Mouse (Mus musculus): ENCODE measurements at regions not wholly inside any gene's neighbourhood (a gene's known extent, or its start where the extent isn't known, plus 50 kb on each side); places are given as distances from the start of the nearest gene placed in this dataset.

DNA sequence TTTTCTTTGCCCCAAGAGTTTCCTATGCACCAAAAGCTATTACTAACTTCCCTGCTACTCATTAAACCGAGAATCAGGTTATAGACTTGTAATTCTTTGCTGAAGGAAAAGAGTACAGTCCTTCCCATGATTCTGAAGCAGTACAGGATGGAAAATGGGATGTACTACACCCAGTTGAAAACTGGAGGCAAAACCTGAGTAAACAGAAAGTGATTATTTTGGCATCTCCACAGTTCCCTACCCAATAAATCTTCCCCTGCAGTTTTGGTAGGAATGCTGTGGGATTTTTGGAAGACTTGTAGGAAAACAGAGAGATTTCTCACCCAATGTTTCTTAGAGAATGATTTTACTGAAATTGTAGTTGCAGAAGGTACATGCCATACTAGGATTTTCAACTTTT is 268.5 kb downstream of the Dio2 start:
- no peaks in the 10 kb centered on the region for H3K9me3 ChIP-seq (ENCODE audit: control insufficient read depth, low read length)
- no peak for DNase-seq (ENCODE audit: low spot score)
- WGBS: 69% methylated on average over 1 of the region's 1 CpGs

DNA sequence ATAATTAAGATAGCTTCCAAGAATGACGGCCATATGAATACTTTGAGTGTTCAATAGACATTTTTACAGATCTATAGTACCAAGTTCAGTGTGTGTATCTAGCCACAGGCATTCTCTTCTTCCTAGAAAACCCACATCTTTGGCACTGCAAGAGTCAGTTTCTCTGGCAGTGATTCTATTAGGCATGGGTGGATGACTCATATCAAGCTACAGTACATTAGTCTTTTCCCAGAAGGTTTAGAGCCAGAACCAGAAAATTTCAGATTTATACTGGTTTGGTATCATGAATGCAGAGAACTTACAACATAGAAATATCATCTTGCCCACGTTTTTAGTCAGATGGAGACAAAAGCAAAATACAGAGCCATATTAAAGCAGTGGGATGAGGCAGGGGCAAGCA is 278.1 kb downstream of the Dio2 start:
- no peaks in the 10 kb centered on the region for H3K4me1 ChIP-seq (replicated peaks; ENCODE audit: control insufficient read depth, insufficient read depth, low read length)
- H3K27me3 ChIP-seq (ENCODE audit: control insufficient read depth, insufficient read depth, low read length): no peaks in the 10 kb centered on the region
- no peaks in the 10 kb centered on the region for H3K36me3 ChIP-seq (replicated peaks; ENCODE audit: control insufficient read depth, insufficient read depth)
- H3K9me3 ChIP-seq (ENCODE audit: control insufficient read depth, low read length): no peaks in the 10 kb centered on the region
- H3K4me2 ChIP-seq (replicated peaks): no peak overlapping the region
- no peak for ATAC-seq (ENCODE audit: low FRiP score)
- H3K9ac ChIP-seq: no peak overlapping the region
- 75% methylated on average over 2 of the region's 2 CpGs for WGBS
- DNase-seq (ENCODE audit: low spot score): no peak
- H3K4me3 ChIP-seq (replicated peaks; ENCODE audit: low read length): no peak overlapping the region
- H3K27ac ChIP-seq: no peak overlapping the region

More for the DNA sequence above, 268.5 kb downstream of the Dio2 start:
- H3K9ac ChIP-seq: no peak overlapping the region
- no peaks in the 10 kb centered on the region for H3K27me3 ChIP-seq (ENCODE audit: control insufficient read depth, insufficient read depth, low read length)
- ATAC-seq (ENCODE audit: low FRiP score): no peak
- no peak overlapping the region for H3K4me3 ChIP-seq (replicated peaks; ENCODE audit: low read length)
- no peaks in the 10 kb centered on the region for H3K36me3 ChIP-seq (replicated peaks; ENCODE audit: control insufficient read depth, insufficient read depth)
- no peaks in the 10 kb centered on the region for H3K4me1 ChIP-seq (replicated peaks; ENCODE audit: control insufficient read depth, insufficient read depth, low read length)
- no peak overlapping the region for H3K4me2 ChIP-seq (replicated peaks)
- no peak overlapping the region for H3K27ac ChIP-seq

DNA sequence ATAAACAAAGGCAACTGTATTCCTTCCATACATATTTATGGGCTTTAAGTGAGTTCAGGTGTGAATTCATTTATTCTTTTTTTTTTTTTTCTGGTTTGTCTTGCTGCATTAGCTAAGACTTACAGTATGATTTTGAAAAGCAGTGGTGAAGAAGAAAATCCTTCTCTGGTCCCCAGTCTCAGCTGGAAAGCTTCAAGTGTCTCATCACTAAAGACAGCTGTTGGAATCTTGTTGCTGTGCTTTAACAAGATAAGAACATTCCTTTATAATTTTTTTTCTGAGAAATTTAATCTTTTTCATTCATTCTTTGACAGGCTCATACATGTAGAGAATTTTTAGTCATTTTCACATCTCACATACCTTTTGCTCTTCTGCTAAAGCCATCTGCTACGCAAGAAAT is 297.6 kb downstream of the Dio2 start:
- H3K4me3 ChIP-seq (replicated peaks; ENCODE audit: low read length): no peak overlapping the region
- H3K9me3 ChIP-seq (ENCODE audit: control insufficient read depth, low read length): no peaks in the 10 kb centered on the region
- H3K4me1 ChIP-seq (replicated peaks; ENCODE audit: control insufficient read depth, insufficient read depth, low read length): no peaks in the 10 kb centered on the region
- H3K9ac ChIP-seq: no peak overlapping the region
- 68% methylated on average over 1 of the region's 1 CpGs for WGBS
- DNase-seq (ENCODE audit: low spot score) (no peak), ATAC-seq (ENCODE audit: low FRiP score) (no peak)
- no peaks in the 10 kb centered on the region for H3K27me3 ChIP-seq (ENCODE audit: control insufficient read depth, insufficient read depth, low read length)
- no peaks in the 10 kb centered on the region for H3K36me3 ChIP-seq (replicated peaks; ENCODE audit: control insufficient read depth, insufficient read depth)
- H3K4me2 ChIP-seq (replicated peaks): no peak overlapping the region
- no peak overlapping the region for H3K27ac ChIP-seq

- Histone ChIP-seq H3K27ac (no peak overlapping the region), H3K36me3 (replicated peaks; ENCODE audit: control insufficient read depth, insufficient read depth) (no peaks in the 10 kb centered on the region), H3K27me3 (ENCODE audit: control insufficient read depth, insufficient read depth, low read length) (no peaks in the 10 kb centered on the region), H3K9me3 (ENCODE audit: control insufficient read depth, low read length) (no peaks in the 10 kb centered on the region), H3K9ac (no peak overlapping the region), H3K4me1 (replicated peaks; ENCODE audit: control insufficient read depth, insufficient read depth, low read length) (no peaks in the 10 kb centered on the region), H3K4me2 (replicated peaks) (no peak overlapping the region), H3K4me3 (replicated peaks; ENCODE audit: low read length) (no peak overlapping the region)
- DNase-seq (ENCODE audit: low spot score): no peak
- ATAC-seq (ENCODE audit: low FRiP score): no peak
- 80% methylated on average over 8 of the region's 8 CpGs for WGBS
These were observed 312.8 kb downstream of the Dio2 start for GRCm38 (mm10) chr12:90425276-90426063.

DNA sequence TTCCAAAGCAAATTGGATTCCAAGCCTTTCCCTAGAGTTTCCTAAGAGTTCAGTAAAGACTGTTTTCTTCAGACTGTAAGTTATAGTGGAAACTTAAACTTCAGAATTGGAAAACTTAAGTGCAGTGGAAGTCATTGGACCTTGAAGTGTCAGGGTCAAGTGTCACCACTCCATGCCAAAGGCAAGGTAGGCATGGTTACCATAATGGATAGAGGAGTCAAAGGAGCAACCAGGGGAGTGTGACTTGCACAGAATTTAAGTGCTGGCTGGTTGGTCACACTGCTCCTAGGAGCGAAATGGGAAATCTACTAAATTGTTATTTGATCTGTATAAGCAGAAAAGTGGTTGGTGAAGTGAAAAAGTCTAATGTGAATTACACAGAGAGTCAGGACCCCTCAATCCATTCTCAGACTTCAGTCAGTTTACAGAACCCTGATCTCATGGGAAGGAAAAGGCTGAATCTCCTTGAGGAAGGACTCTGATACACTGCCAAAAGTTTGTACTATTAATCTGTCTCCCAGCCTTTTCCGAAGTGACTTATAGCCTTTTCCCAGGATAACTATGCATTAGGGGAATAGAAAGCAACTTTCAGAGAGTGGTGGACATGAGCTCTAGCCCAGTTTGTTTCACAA is 320.5 kb downstream of the Dio2 start:
- no peak overlapping the region for H3K9ac ChIP-seq
- H3K4me2 ChIP-seq (replicated peaks): no peak overlapping the region
- no peak overlapping the region for H3K27ac ChIP-seq
- H3K4me3 ChIP-seq (replicated peaks; ENCODE audit: low read length): no peak overlapping the region
- DNase-seq (ENCODE audit: low spot score) (no peak), ATAC-seq (ENCODE audit: low FRiP score) (no peak)
- no peaks in the 10 kb centered on the region for H3K36me3 ChIP-seq (replicated peaks; ENCODE audit: control insufficient read depth, insufficient read depth)
- no peaks in the 10 kb centered on the region for H3K4me1 ChIP-seq (replicated peaks; ENCODE audit: control insufficient read depth, insufficient read depth, low read length)
- H3K9me3 ChIP-seq (ENCODE audit: control insufficient read depth, low read length): no peaks in the 10 kb centered on the region
- 92% methylated on average over 2 of the region's 2 CpGs for WGBS
- H3K27me3 ChIP-seq (ENCODE audit: control insufficient read depth, insufficient read depth, low read length): no peaks in the 10 kb centered on the region

DNA sequence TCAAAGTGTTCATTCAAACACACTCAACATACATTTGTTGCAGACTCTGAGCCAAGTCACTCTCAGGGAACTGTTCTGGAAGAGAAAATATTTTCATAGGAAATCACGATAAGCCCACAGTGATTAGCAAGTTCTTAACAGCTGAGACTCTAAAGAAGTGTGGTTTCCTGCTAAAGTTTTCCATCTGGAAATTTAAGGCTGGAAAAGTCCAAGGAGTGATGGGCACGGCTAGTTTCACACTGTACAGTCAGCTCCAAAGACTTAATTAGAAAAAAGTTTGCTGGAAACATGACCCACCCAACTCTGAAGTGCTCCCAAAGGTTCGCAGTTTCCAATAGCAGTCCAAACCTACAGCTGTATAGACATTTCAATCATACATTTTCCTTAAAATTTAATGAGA is 329.5 kb downstream of the Dio2 start:
- 89% methylated on average over 3 of the region's 3 CpGs for WGBS
- Histone ChIP-seq H3K9ac (no peak overlapping the region), H3K4me3 (replicated peaks; ENCODE audit: low read length) (no peak overlapping the region), H3K4me2 (replicated peaks) (no peak overlapping the region), H3K36me3 (replicated peaks; ENCODE audit: control insufficient read depth, insufficient read depth) (no peaks in the 10 kb centered on the region), H3K27me3 (ENCODE audit: control insufficient read depth, insufficient read depth, low read length) (no peaks in the 10 kb centered on the region), H3K27ac (no peak overlapping the region), H3K4me1 (replicated peaks; ENCODE audit: control insufficient read depth, insufficient read depth, low read length) (no peaks in the 10 kb centered on the region), H3K9me3 (ENCODE audit: control insufficient read depth, low read length) (no peaks in the 10 kb centered on the region)
- DNase-seq (ENCODE audit: low spot score) (no peak), ATAC-seq (ENCODE audit: low FRiP score) (no peak)

GRCm38 (mm10) chr12:90398564-90398963 is 339.7 kb downstream of the Dio2 start:
- Histone ChIP-seq H3K4me2 (replicated peaks) (no peak overlapping the region), H3K36me3 (replicated peaks; ENCODE audit: control insufficient read depth, insufficient read depth) (no peaks in the 10 kb centered on the region), H3K27ac (no peak overlapping the region), H3K4me1 (replicated peaks; ENCODE audit: control insufficient read depth, insufficient read depth, low read length) (no peaks in the 10 kb centered on the region), H3K9ac (no peak overlapping the region), H3K4me3 (replicated peaks; ENCODE audit: low read length) (no peak overlapping the region), H3K9me3 (ENCODE audit: control insufficient read depth, low read length) (no peaks in the 10 kb centered on the region), H3K27me3 (ENCODE audit: control insufficient read depth, insufficient read depth, low read length) (no peaks in the 10 kb centered on the region)
- DNase-seq (ENCODE audit: low spot score) (peak; percentile 37), ATAC-seq (ENCODE audit: low FRiP score) (no peak)
- WGBS: 85% methylated on average over 5 of the region's 5 CpGs

All from hindbrain, embryonic 14.5 days (tissue).